Mouse (Mus musculus) kidney, postnatal 36 days (tissue): ENCODE results near the gene Rnf2.

ENCODE experiments used
- DNase-seq, 2 experiments: peaks; one replicate each; pipeline ENCODE4 v3.0.0; 2021 to 2022; ENCODE audit warnings: mixed read lengths in 2 of 2

The Rnf2 gene

DNA sequence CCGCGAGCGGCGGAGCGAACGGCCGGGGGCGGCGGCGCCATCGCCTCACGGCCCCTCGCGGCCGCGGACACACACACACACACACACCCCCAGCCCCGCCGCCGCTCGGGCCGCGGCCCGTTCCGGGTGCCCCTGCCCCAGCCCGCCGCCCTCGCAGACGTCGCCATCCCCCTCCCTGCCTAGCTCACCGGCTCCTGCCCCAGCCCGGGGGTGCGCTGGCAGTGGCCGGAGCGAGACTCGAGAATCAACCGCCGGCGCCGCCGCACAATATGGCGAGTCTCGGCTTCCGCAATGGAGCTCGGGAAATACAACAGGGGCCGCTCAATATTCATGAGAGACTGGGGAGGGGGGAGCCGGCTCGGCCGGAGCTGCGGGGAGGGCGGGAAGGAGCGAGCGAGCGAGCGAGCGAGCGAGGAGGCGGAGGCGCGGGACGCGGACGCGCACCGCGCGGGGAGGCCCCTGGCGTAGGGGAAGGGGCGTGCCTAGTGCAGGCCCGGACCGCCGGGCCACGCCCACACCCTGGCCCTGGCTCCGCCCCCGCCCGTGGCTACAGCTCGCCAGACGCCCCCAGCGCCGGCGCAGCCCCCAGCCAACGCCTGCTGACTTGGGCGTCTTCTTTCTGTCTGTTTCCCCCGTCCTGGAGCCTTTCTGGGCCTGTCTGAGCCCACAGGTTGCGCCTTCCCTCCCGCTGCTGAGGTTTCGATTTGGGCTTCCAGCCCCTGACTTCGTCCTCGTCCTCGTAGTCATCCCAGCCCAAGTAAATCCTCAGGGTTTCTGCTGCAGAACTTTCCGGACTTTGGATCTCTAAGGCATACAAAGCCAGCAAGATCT lies at the start of gene Rnf2:
TSS of gene Rnf2 (minus strand) at position 425 of the 831 bp plus-strand sequence.
- peak; percentile 93 to 97 for DNase-seq

- DNase-seq: no peak
Measured at GRCm38 (mm10) chr1:151549794-151550193, 49.0 kb upstream of the Rnf2 start.

- DNase-seq: peak; percentile 47
Measured at GRCm38 (mm10) chr1:151548896-151549610, 48.3 kb upstream of the Rnf2 start.

GRCm38 (mm10) chr1:151545571-151545970 lies 44.8 kb upstream of the Rnf2 start:
- DNase-seq: no peak

GRCm38 (mm10) chr1:151544581-151544980 lies 43.8 kb upstream of the Rnf2 start:
- no peak for DNase-seq

DNA sequence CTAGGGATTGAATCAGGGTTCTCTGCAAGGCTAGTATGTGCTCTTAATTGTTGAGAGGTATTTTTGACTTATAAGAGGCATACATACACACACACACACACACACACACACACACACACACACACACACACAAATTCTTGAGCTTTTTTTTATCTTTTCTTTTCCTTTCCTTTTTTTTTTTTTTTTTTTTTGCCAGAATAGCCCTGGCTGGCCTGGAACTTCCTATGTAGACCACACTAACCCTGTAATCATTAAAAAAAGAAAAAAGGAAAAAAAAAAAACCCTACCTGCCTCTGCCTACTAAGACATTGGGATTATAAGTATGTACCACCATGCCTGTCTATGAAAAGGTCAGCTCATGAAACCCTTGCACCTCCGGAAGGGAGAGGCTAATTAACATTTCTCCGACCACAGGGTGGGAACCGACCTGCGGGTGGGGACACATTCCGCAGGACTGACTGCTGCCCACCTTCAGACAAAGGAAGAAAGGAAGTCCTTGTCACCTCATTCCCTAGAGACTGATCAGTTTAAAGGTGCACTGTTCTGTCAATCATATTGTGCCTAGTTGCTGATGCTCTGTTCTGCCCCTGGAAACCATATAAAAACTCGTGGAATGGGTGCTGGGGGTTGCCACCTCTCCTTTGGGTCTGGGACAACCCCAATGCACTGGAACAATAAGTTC lies 43.2 kb upstream of the Rnf2 start:
- no peak for DNase-seq

- no peak for DNase-seq
Measured at GRCm38 (mm10) chr1:151526701-151527100, 25.9 kb upstream of the Rnf2 start.

- no peak for DNase-seq
Measured at GRCm38 (mm10) chr1:151517571-151518250, 17.0 kb upstream of the Rnf2 start.

GRCm38 (mm10) chr1:151516871-151517270 lies 16.1 kb upstream of the Rnf2 start:
- DNase-seq: no peak

GRCm38 (mm10) chr1:151515733-151516132 lies 15.0 kb upstream of the Rnf2 start:
- no peak for DNase-seq

DNA sequence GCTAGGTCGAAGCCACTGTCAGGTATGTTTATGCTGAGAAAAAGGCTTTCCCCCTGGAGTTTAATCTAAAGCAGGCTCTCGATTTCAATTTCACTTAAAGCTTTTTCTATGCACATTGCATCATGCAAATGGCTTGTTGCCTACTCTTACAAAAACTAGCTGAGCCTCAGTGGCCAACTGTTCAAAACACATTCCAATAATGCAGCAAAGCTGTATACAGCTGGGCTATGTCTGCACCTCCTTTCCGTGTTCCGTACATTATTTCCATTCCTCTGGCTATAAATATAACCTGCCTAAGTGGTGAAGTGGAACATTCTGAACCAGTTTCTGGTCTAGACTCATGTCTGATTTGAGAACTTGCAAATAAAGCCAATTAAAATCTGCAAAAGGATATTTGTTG lies 13.4 kb upstream of the Rnf2 start:
- no peak for DNase-seq

DNA sequence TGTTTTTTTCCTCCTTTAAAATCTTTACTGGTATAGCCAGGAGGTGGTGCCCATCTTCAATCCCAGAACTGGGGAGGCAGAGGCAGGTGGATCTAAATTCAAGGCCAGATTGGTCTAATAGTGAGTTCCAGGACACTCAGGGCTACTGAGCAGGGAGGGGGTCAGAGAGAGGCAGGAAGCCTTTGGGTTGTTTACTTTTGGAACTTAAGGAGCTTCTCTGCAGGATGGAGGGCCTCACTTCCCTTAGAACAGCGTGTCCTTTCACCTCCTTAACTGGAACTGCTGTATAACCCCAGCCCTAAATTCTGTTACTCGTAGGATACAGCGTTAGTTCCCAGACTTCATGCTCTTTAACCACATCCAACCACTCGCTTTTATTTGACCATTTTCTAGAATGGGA lies 10.1 kb upstream of the Rnf2 start:
- DNase-seq: peak in 1 of 2 experiments; percentile 7

DNA sequence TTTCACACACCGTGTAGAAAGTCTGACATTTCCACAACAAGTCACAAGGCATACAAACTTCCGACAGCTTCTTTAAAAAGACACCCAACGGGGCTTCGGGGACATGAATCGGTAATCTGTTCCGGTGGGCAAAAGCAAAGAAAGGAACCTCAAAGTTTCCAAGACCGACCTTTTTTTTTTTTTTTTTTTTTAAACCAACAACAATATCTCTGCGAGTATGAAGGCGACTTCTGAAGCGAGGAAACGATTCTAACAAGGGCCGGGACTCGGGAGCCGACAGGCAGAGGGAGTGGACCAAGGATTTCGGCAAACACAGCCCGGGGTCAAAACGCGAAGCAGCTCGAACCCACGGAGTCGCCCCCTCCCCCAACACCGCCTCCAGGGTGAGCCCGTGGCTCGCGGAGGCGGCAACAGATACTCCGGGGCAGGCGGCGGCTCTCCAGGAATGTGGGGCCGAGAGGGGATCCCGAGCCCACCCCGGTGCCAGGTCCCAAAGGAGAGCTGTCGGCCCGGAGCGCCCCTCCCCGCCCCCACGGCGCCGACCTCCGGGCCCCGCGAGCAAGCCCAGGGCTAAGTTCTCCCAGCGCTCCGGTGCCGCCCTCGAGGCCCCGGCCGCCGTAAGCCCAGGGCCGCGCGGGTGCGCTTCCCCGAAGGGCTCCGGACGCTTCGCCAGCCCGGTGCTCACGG lies 797 bp downstream of the Rnf2 start:
- DNase-seq: peak; percentile 29 to 78

- no peak for DNase-seq
Measured at GRCm38 (mm10) chr1:151498381-151498780, 2.4 kb downstream of the Rnf2 start.

DNA sequence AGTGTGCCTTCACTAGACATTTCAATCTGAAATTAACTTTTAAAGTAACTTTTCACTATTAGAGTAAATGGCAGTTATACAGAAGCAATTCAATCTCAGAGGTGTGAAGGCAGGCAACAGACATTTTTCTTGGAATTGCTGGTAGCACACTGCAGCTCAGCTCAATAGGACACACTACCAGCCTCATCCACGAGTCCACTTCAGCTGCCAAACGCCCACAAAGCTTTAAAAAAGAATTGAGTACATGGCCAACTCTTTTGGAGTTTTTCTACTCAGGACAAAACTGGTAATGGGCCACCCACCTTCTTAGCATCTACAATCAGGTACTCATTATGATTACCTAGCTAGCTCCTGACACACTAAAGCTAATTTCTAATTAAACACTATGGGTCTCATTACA lies 2.8 kb downstream of the Rnf2 start:
- DNase-seq: no peak

- peak in 1 of 2 experiments; percentile 73 for DNase-seq
Measured at GRCm38 (mm10) chr1:151497028-151497427, 3.7 kb downstream of the Rnf2 start.

DNA sequence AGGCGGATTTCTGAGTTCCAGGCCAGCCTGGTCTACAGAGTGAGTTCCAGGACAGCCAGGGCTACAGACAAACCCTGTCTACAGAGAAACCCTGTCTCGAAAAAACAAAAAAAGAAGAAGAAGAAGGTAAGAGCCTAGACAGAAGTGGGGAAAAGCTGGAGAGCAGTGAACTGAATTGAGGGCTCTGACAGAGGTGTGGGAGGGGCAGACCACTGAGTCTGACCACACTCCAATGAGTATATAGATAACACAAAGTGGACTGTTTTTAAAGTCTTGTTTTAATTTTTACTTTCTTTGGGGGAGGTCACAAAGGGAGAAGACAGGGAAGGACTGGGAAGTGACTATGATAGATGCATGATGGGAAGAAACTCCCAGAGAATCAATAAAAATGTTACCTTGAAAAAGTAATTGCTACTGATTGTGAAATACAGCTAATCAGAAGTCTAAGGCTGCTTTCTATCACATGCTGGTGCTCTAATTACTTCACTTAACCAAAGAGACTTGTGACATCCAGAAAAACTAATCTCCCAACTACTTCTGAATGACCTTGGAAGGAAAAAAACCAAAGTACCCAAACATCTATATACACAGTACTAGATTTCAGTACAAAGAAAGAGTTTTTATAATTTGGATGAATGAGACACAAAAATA lies 5.0 kb downstream of the Rnf2 start:
- DNase-seq: no peak

DNA sequence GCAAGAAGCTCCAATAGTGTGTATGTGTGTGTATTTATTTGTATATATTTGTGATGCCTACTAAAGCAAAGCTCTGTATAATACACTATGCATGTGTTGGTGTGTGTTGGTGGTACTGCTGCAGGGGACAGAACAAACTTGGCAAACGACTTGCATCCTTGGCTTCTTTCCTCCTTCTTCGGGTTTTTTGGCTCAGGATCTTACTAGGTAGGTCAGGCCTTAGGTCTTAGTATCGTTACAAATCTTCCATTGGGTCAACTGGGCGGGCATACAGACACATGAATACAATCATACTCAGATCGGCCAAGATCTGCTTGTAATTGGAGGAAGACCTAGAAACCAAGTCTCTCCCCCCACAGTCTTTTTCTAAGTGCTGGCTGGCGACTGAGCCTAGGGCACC lies 6.0 kb downstream of the Rnf2 start:
- peak in 1 of 2 experiments; percentile 12 for DNase-seq

DNA sequence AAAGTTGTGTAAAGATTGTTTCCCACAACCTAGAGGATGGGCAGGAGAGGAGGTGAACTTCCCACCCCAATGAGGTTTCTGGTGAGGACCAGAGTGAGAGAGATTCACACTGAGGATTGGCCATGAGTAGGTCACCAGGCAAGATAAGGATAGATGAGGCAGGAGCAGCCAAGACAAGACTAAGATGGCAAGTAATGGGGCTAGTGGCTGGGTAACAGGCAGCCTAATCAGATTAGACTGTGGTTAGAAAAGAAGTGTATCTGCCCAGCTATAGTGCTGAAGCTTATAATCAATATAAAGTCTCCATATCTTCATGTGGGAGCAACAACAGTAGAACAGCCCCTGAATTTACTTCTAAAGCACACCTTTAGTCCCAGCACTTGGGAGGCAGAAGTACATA lies 6.9 kb downstream of the Rnf2 start:
- DNase-seq: no peak

DNA sequence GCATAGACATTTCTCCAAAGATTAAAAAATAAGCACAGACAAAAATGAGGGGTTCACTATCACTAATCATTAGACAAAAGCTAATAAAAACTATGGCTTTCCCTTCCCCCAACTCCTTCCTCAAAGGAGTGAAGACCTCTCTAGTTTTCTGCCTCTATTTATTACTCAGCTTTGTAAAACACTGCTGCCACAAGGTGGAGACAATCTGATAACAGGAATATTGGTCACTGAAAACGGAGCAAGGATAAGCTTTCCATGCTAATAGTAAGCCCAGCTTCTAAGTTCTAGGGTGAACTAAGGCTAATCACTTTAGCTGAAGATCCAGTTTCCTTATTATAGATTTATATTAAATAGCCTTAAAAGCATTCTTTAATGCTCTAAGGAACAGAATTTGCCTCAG lies 8.3 kb downstream of the Rnf2 start:
- peak in 1 of 2 experiments; percentile 20 for DNase-seq

DNA sequence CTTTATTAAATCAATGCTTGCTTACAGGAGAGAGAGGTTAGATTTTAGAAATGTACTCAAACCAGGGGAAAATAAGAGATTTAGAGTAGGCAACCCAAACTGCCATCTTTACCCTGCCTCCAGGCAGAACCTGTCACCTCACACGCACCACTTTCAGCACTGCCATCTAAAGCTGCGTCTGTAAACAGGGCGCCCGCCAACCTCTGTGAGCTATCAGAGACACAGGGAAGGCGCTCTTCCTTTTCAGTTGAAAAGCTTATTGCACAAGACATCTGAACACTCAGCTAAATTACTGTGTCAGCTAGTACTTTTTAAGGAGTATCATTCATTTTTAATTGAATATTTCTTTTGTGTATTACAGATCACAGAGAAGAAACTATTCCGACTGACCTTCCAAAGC lies 10.9 kb downstream of the Rnf2 start:
- DNase-seq: no peak

DNA sequence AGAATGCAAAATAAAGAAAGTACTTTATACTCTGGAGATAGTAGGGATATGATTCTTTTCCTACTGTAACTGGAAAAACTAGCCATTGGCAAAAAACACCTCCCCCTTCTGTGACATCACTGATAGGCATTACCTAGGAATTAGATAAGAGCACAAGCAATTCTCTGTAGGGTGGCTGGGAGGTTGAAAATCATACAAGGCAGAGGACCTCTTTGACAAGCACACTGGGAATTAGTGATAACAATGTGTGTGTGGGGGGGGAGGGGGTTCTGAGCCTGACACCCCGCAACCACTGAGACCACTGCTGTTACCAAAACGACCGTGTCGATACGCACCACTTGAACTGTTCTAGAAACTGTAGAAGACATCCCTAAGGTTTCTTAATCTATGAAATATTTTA lies 16.0 kb downstream of the Rnf2 start:
- DNase-seq: no peak
